Comparison of ENCODE assay signal across 23 mouse cellular contexts in the genomic region with DNA sequence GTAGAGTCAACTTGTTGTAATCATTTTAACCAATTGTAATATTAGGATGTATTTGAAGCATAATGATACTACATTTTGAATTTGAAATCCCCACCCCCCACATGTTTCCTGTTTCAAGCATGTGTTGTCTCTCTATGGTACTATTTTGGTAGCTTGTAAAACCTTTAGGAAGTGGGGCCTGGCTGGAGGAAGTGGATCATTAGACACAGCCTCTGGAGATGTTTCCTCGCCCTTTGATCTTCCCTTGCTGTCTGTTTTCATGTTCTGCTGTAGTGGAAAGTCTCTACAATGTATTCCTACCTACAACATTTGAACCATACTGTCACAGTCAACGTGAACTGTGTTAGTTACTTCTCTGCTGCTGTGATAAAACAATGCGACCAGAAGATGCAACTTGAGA.
DNase-seq lines count a peak whose midpoint lies in the region; ATAC-seq and TF ChIP-seq lines count a peak whose summit lies in the region.
"Had no signal": no experiment of that assay in that cellular context is flagged by ENCODE, and none has a peak within 500 bp of the region (broad histone marks: within the 10 kb centered on the region; RNA-seq: fewer than 3 reads in every experiment).

No protein-coding gene starts in this region.

- ATAC-seq in lung, postnatal 0 days: no peak
- peak; percentile 38 for ATAC-seq in inflammation-experienced regulatory T-cells, adult 6 months
- ATAC-seq: forebrain, embryonic 16.5 days; midbrain, embryonic 16.5 days had no signal

- no peak for TF ChIP-seq POLR2A in lung, adult 2 months (IDR thresholded peaks at IDR 0.05; ENCODE audit: borderline replicate concordance, extremely low read depth, low read depth, low read length)

- no peak overlapping the region for H3K27ac ChIP-seq in lung, postnatal 0 days (ENCODE audit: low read length)
- H3K27ac ChIP-seq: forebrain, embryonic 10.5 days; heart, embryonic 15.5 days; hindbrain, embryonic 13.5 days; layer of hippocampus, adult 2 months; neural tube, embryonic 13.5 days had no signal

- H3K9me3 ChIP-seq in lung, postnatal 0 days (ENCODE audit: low read length): no peaks in the 10 kb centered on the region
- H3K9me3 ChIP-seq: forebrain, embryonic 10.5 days; heart, embryonic 15.5 days; hindbrain, embryonic 13.5 days; neural tube, embryonic 13.5 days had no signal

- H3K4me2 ChIP-seq in lung, postnatal 0 days (replicated peaks; ENCODE audit: low read depth, low read length): no peak overlapping the region
- H3K4me2 ChIP-seq: heart, embryonic 15.5 days; hindbrain, embryonic 13.5 days; neural tube, embryonic 13.5 days had no signal

- no peak overlapping the region for H3K4me3 ChIP-seq in lung, postnatal 0 days (ENCODE audit: low read depth, low read length)
- H3K4me3 ChIP-seq in lung, adult 2 months (replicated peaks; ENCODE audit: extremely low read depth, low read depth, low read length): no peak overlapping the region
- H3K4me3 ChIP-seq: forebrain, embryonic 10.5 days; heart, embryonic 15.5 days; hindbrain, embryonic 13.5 days; layer of hippocampus, adult 2 months; myocyte; neural tube, embryonic 13.5 days had no signal

- peak; percentile 21; the same call in 1 of the 2 replicates for TF ChIP-seq EP300 in lung, postnatal 0 days (IDR thresholded peaks at IDR 0.05)

- no peaks in the 10 kb centered on the region for H3K36me3 ChIP-seq in lung, postnatal 0 days (ENCODE audit: insufficient read depth, low read length)
- H3K36me3 ChIP-seq: forebrain, embryonic 10.5 days; heart, embryonic 15.5 days; hindbrain, embryonic 13.5 days; neural tube, embryonic 13.5 days had no signal

- DNase-seq in adrenal gland, postnatal 14 days: peak; percentile 4
- DNase-seq in adrenal gland, adult (ENCODE audit: inconsistent age in 2 of 2, low spot score in 1 of 2): no peak
- DNase-seq in kidney, adult 9 months: peak; percentile 6
- no peak for DNase-seq in kidney, adult 18-20 months
- DNase-seq in lung, postnatal 0 days (ENCODE audit: low spot score): no peak
- no peak for DNase-seq in lung, adult 2 months
- no peak for DNase-seq in left cerebral cortex, adult 11 months (ENCODE audit: low spot score)
- DNase-seq: cerebellum, adult 18-20 months; cerebellum, postnatal 25 days; gastrocnemius, postnatal 10 days; heart, adult 18-20 months; heart, postnatal 36 days; right cerebral cortex, postnatal 4 days; thymus, postnatal 25 days had no signal

- no peaks in the 10 kb centered on the region for H3K4me1 ChIP-seq in lung, postnatal 0 days (ENCODE audit: insufficient read depth, low read depth, low read length)
- H3K4me1 ChIP-seq in lung, adult 2 months (ENCODE audit: control insufficient read depth, insufficient read depth, low read length): no peaks in the 10 kb centered on the region; the same call in 1 of the 2 replicates
- H3K4me1 ChIP-seq: forebrain, embryonic 10.5 days; heart, embryonic 15.5 days; hindbrain, embryonic 13.5 days; neural tube, embryonic 13.5 days had no signal

- WGBS in lung, postnatal 0 days: 65% methylated on average over 3 of the region's 3 CpGs
- 61% methylated on average over 3 of the region's 3 CpGs for WGBS in lung, adult 2 months

- H3K9ac ChIP-seq in lung, postnatal 0 days (replicated peaks; ENCODE audit: low read depth): no peak overlapping the region
- H3K9ac ChIP-seq: heart, embryonic 15.5 days; hindbrain, embryonic 13.5 days; neural tube, embryonic 13.5 days had no signal

- TF ChIP-seq CTCF in lung, postnatal 0 days (IDR thresholded peaks at IDR 0.05): no peak
- TF ChIP-seq CTCF in lung, adult 2 months (IDR thresholded peaks at IDR 0.05; ENCODE audit: insufficient read depth, low read length): no peak

- no peaks in the 10 kb centered on the region for H3K27me3 ChIP-seq in lung, postnatal 0 days (replicated peaks; ENCODE audit: insufficient read depth, low read length)
- H3K27me3 ChIP-seq: heart, embryonic 15.5 days; hindbrain, embryonic 13.5 days; neural tube, embryonic 13.5 days had no signal

Comparison
In these comparisons a context has a peak if more than half of its experiments do, and no peak if none do; other contexts are left out.
1. DNase-seq: peak in adrenal gland, postnatal 14 days (single experiment) and kidney, adult 9 months (single experiment); none in adrenal gland, adult (0 of 2), kidney, adult 18-20 months (single experiment), lung, postnatal 0 days (single experiment), lung, adult 2 months (single experiment) and left cerebral cortex, adult 11 months (single experiment).